Mouse (Mus musculus): ENCODE results near the gene Kmt5a.
"Not testable (repeated sequence)": the region's sequence is repeated elsewhere in the genome, so short reads cannot be mapped to it uniquely, and the experiment has no call there.

Gene Kmt5a

GRCm38 (mm10) chr5:124445621-124446293, 6.0 kb downstream of the Kmt5a start:
- no peak for DNase-seq (ENCODE audit: low read depth, low spot score)

DNA sequence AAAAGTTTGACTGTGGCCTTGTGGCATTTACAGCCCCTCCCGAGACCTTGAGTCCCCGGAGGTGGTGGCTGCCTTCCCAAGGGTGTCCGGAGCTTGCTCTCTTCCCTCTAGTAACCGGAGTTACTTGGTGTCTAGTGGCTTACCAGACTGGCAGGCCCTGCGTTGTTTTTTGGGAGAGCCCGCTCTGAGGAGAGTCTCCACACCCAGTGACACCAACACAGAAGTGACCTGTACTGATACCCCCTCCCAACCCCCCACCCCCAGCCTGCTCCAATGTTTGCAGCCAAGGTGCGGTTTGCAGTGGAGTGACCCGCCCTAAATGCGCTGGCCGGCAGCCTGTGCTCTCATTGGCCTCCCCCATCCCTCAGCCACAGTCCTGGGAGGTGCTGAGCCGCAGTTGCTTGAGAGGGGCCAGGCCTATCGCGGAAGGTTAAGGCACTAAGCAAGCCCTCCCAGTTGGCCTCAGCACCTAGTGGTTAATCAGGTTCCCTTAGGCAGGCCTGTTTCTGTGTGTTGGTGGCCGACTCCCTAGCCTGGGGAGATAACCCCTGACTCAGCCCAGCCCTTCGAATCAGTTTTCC, 6.7 kb downstream of the Kmt5a start:
- DNase-seq (ENCODE audit: low read depth, low spot score), result no peak

DNA sequence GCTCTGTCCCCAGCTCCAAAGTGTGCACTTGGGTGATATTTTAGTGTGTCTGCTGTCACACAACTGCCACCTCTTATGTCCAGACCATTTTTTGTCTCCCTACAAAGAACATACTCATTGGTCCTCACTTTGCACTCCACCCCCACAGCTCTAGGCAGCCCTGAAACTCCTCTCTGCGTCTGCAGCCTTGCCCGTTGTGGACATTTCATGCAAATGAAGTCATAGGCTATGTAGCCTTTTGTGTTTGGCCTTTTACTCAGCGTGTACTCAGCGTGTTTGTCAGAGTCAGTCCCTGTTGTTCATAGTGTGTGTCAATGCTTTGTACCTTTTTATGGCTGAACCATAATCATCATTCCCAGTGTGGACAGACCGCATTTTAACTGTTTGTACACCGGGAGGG, 9.8 kb downstream of the Kmt5a start:
- no peak for DNase-seq (ENCODE audit: low read depth, low spot score)

DNA sequence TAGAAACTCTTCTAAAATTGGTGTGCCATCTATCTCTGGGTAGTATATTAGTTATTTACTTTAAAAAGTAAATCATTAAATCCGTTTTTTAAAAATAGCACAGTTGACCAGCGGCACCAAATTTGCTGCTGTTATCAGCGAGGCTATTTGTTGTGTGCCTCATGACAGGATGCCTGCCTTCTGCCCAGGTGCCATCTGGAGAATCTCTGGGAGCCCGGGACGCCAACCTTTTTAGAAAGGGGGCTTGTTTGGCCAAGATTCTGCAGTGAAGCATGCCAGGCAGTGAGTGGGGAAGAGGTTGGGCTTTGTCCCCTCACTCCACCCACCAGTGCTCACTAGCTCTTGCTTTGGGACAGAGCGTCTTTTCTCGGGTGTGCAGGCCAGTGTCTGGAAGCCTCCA, 10.3 kb downstream of the Kmt5a start:
- no peak for DNase-seq (ENCODE audit: low read depth, low spot score)

GRCm38 (mm10) chr5:124450641-124451340, 11.1 kb downstream of the Kmt5a start:
- DNase-seq (ENCODE audit: low read depth, low spot score), result no peak

GRCm38 (mm10) chr5:124452494-124453228, 12.9 kb downstream of the Kmt5a start:
- no peak for DNase-seq (ENCODE audit: low read depth, low spot score)

DNA sequence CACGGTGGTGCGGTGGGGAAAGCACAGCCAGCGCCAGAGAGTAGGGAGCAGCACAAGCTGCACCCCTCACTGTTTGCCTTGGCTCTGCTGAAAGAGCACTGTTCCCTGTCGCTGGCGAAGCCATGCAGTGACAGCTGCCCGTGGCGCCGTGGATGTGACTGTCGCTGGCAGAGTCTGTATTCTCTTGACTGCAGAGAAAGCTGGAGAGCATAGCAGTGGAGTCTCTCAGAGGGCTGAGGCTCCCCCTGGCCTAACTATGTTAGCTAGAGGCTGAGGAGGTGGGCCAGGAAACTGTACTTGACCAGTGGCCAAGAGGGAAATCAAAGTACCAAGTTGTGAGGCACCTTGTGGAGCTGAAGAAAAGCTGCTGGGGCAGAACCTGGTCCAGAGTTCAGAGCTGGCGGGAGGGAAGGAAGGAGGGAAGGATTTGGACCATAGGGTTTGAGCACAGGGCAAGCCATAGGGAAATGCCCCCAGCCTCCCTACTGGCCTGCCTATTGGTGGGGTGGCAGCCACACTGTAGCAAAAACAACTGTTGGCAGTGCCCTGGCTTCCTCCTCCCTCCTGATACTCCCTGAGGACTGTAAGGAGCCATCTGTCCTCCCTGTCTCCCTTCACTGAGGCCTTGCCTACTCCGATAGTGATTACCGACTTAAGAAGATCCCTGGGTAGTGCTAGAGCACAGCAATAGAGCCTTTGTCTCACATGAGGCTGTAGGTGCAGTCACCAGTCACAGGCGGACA, 13.8 kb downstream of the Kmt5a start:
- DNase-seq (ENCODE audit: low read depth, low spot score), result no peak

DNA sequence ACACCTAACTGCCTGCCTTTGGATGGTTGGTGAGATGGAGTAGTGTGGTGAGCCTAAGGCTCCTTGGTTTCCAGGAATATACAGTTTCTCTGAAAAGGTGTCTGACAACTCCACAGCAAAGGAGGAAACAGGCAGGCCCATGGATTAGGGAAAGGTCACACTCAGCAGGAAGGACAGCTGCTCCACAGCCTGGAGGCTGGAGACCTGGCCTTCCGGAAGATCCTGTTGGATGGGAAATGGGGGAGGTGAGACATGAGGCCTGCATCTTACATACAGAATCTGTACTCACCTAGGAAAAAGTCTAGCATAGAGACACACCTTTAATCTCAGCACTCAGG, 14.3 kb downstream of the Kmt5a start:
- DNase-seq (ENCODE audit: low read depth, low spot score), result no peak

GRCm38 (mm10) chr5:124456762-124457161, 17.0 kb downstream of the Kmt5a start:
- DNase-seq (ENCODE audit: low read depth, low spot score), result no peak

DNA sequence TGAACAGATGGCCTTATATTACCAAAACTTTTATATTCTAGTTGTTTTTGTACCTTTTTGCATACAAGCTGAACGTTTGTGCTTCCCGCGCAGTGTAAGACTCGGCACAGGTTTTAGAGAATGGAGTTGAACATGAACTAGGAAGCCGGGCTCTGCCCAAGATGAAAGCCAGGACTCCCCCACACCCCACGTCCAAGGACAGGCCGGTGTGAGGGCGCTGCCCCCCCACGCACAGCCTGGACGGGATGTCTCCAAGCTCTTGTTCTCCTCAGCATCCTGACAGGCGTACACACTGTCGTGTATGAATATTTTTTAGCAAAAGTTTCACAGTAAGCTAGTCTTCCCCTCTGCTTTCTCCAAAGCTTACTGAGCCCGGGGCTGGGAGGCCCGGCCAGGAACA, 21.2 kb downstream of the Kmt5a start:
- DNase-seq (ENCODE audit: low read depth, low spot score), result not testable (repeated sequence)

GRCm38 (mm10) chr5:124462297-124463025, 22.7 kb downstream of the Kmt5a start:
- DNase-seq (ENCODE audit: low read depth, low spot score), result no peak

DNA sequence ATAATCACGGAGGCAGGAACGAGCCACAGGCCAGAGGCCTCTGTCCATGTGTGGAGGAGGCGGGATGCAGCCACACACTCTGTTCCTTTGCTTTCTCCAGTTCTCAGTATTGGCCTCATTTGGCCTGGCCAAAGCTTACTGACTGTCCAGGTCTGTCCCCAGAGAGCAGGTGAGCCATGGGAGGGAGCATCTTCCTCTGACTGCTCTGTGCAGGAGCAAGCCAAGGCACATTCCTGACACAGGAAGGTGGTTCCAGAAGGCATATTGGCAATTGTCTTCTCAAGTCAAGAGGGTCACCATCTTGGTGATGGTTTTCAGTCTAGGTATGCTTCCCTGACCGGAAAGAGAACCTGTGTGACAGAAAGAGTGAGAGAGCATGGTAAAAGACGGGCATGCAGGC, 23.7 kb downstream of the Kmt5a start:
- DNase-seq (ENCODE audit: low read depth, low spot score), result no peak

DNA sequence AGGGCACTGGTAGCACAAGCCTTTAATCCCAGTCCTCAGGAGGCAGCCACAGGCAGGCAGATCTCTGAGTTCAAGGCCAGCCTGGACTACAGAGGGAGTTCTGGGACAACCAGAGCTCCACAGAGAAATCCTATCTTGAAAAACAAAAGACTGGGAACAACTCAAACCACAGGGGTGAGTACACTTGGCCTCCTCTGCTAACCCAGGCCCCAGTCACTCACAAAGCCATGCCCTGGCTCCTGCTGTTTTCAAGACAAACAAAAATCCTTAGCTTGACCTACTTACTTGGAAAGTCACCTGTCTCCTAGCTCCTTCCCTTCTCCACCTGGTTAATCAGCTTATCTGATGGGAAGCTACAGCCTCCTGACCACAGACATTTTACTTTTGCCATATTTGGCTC, 25.2 kb downstream of the Kmt5a start:
- no peak for DNase-seq (ENCODE audit: low read depth, low spot score)

GRCm38 (mm10) chr5:124467766-124468165, 28.0 kb downstream of the Kmt5a start:
- DNase-seq (ENCODE audit: low read depth, low spot score), result no peak

- no peak for DNase-seq (ENCODE audit: low read depth, low spot score)
These were observed 28.6 kb downstream of the Kmt5a start for GRCm38 (mm10) chr5:124468365-124468764.

DNA sequence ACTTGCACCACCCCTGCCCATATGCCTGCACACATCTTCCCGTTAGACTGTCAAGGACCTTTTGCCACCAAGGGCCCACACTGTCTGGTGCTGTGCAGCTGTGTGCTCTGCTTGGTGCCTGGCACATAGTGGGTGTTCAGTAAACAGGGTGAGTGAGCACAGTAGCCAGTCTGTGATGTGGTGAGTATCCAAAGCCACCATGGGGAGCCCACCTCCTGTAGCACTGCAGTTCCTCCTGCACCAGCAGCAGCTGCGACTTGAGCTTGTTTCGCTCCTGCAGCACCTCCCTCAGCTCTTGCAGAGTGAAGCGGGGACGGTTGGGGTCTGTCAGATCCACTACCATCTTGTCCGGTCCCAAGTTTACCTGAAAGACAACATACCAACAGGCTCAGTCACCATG, 29.8 kb downstream of the Kmt5a start:
- DNase-seq (ENCODE audit: low read depth, low spot score), result no peak

DNA sequence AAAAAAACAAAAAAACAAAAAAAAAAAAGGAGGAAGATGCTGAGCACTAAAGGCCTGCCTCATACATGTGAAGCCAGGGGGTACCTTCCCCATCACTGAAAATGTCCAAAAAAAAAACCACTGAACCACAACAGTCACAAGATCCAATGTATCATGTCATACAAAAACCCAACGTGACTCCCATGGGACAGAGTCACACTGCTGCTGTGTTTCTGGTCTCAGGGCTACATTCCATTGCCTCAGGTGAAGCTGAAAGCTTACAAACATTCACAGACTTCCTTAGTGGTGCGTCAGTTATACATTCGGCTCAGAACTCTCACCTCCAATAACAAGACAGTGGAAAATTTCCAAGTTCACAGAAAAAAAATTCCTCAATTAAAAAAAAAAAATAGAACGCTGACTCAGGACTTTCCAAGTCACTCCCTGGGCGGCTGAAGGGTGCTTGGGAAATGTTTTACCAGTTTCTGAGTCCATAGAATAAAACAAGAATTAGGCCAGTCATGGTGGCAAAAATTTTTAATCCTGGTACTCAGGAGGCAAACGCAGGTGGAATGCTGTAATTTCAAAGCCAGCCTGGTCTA, 31.0 kb downstream of the Kmt5a start:
- no peak for DNase-seq (ENCODE audit: low read depth, low spot score)

DNA sequence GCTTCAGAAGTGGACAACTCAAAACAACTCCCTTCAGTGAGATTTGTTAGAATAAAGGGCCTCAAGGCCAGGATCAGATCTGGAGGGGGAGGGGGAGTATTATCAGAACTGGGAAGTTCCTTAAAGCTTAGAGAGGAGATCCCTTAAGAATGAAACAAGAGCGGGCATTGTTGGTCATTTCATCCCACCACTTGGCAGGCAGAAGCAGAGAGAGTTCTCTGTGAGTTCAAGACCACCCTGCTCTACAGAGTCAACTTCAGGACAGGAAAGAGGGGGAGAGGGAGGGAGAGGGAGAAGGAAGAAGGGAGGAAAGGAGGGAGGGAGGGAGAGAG, 39.1 kb downstream of the Kmt5a start:
- no peak for DNase-seq (ENCODE audit: low read depth, low spot score)

- no peak for DNase-seq (ENCODE audit: low read depth, low spot score)
These were observed 40.4 kb downstream of the Kmt5a start for GRCm38 (mm10) chr5:124480119-124480518.

GRCm38 (mm10) chr5:124481714-124482113, 42.0 kb downstream of the Kmt5a start:
- no peak for DNase-seq (ENCODE audit: low read depth, low spot score)

DNA sequence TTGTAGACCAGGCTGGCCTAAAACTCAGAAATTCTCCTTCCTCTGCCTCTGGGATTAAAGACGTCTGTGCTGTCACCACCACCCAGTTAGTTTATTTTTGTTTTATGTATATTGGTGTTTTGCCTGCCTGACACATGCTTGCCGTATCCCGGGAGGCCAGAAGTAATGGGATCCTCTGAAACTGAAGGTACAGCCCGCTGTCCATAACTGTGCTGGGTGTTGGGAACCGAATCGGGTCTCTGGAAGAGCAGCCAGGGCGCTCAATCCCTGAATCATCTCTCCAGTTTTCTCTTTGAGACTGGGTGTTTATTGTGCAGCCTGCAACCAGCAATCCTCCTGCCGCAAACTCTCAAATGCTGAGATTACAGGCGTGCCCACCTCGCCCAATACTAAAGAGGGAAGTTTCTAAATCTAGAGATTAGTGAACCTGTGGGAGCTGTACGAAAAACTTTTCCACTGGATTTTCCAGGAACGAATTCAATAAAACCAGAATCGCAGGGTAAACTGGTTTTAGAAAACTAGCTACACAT, 42.8 kb downstream of the Kmt5a start:
- no peak for DNase-seq (ENCODE audit: low read depth, low spot score)
